Mouse (Mus musculus) embryonic facial prominence, embryonic 14.5 days (tissue): ENCODE measurements at regions not wholly inside any gene's neighbourhood (a gene's known extent, or its start where the extent isn't known, plus 50 kb on each side); places are given as distances from the start of the nearest gene placed in this dataset.

Experiments used
- ATAC-seq: fragments of 200-750 bp; cut with Nextera tagmentation; 2 replicates; pipeline ENCODE4 v1.8.0; 2017; ENCODE audit warnings: low read depth, moderate number of reproducible peaks, moderate TSS enrichment
- DNase-seq: peaks from one replicate; pipeline ENCODE4 v3.0.0-alpha.2; 2015; ENCODE audit warnings: low spot score
- H3K27ac ChIP-seq: fragments of 300-500 bp; sonication (generic); replicated peaks from 2 replicates; pipeline ENCODE4 v1.5.1; 2014; ENCODE audit warnings: low read depth, mild to moderate bottlenecking, low read length, moderate library complexity
- H3K27me3 ChIP-seq: fragments of 300-500 bp; sonication (generic); replicated peaks from 2 replicates; pipeline ENCODE4 v1.6.1; 2014; ENCODE audit warnings: low read length; ENCODE audit not compliant: control insufficient read depth, insufficient read depth
- H3K36me3 ChIP-seq: fragments of 300-500 bp; sonication (generic); 2 replicates; pipeline ENCODE4 v1.6.1; 2014; ENCODE audit warnings: low read length, mixed read lengths; ENCODE audit not compliant: control insufficient read depth, insufficient read depth
- H3K4me1 ChIP-seq: fragments of 300-500 bp; sonication (generic); 2 replicates; pipeline ENCODE4 v1.6.1; 2014; ENCODE audit warnings: antibody characterized with exemption, low read length; ENCODE audit not compliant: control insufficient read depth, insufficient read depth
- H3K4me2 ChIP-seq: fragments of 300-500 bp; sonication (generic); 2 replicates; pipeline ENCODE4 v1.6.1; 2014; ENCODE audit warnings: low read depth, mild to moderate bottlenecking, low read length, moderate library complexity, mixed read lengths
- H3K4me3 ChIP-seq: fragments of 300-500 bp; sonication (generic); 2 replicates; pipeline ENCODE4 v1.5.1; 2014; ENCODE audit warnings: low read depth, mild to moderate bottlenecking, low read length
- H3K9ac ChIP-seq: fragments of 300-500 bp; sonication (generic); 2 replicates; pipeline ENCODE4 v1.6.1; 2014; ENCODE audit warnings: low read depth, mild to moderate bottlenecking, low read length, moderate library complexity, mixed read lengths
- H3K9me3 ChIP-seq: fragments of 300-500 bp; sonication (generic); 2 replicates; pipeline ENCODE4 v1.6.1; 2016; ENCODE audit warnings: low read length; ENCODE audit not compliant: control insufficient read depth
- WGBS: fragments of 180-500 bp; shearing (Covaris S2); extraction: QIAGEN DNeasy Blood & Tissue Kit; methylation state at CpG from one replicate; pipeline ENCODE4 v1.1.7; 2014; 5-methylcytosine and 5-hydroxymethylcytosine counted together

DNA sequence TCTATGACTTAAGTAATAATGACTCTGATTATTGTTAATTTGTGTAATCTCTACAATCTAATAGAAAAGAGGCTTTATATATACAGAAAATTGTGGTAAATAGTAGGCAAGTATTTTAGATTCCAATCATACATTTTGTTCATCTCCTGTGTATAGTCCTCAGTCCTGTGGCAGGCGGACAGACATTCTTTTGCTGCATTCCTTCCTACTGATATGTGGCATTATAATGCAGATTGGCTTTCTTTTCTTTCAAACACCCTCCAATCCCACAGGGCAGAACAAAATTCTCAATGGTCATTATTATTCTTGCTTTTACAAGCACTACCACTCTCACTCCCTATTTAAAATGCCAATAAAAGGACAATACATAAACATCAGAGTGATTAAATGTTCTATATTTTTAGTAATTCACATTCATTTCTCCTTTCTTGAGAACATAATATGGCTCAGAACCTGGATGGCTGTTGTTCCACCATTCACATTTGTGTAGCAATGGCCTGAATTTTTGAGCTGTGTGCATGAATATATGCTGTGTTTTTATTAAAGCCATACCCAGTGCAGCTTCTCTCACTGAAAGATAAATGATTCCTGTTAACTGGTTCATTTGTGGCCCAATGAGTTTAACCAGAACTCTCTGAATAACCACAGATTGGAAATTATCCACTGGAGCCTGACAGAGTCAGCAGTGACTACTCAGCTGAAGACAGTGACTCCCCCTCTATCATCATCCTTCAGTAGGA lies 194.6 kb downstream of the Gm43517 start:
- DNase-seq (no peak), ATAC-seq (no peak)
- H3K4me2 ChIP-seq, result no peak overlapping the region
- H3K9me3 ChIP-seq, result no peaks in the 10 kb centered on the region
- no peaks in the 10 kb centered on the region for H3K4me1 ChIP-seq
- H3K27ac ChIP-seq, result no peak overlapping the region
- no peaks in the 10 kb centered on the region for H3K27me3 ChIP-seq
- 63% methylated on average over 1 of the region's 1 CpGs for WGBS
- no peak overlapping the region for H3K9ac ChIP-seq
- H3K4me3 ChIP-seq, result no peak overlapping the region
- H3K36me3 ChIP-seq, result no peaks in the 10 kb centered on the region

DNA sequence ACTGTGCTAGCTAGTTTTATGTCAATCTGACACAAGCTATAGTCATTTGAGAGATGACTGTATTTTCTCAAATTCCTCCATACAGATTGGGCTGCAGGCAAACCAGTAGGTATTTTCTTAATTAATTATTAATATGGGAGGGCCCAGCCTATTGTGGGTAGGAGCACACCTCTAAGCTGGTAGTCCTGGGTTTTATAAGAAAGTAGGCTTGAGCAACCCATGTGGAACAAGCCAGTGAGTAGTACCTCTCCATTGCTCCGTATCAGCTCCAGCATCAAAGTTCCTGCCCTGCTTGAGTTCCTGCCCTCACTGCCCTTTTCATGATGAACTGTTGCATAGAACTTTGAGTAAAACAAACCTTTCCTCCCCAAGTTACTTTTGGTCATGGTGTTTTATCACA lies 198.9 kb downstream of the Gm43517 start:
- 71% methylated on average over 1 of the region's 1 CpGs for WGBS
- H3K36me3 ChIP-seq, result no peaks in the 10 kb centered on the region

DNA sequence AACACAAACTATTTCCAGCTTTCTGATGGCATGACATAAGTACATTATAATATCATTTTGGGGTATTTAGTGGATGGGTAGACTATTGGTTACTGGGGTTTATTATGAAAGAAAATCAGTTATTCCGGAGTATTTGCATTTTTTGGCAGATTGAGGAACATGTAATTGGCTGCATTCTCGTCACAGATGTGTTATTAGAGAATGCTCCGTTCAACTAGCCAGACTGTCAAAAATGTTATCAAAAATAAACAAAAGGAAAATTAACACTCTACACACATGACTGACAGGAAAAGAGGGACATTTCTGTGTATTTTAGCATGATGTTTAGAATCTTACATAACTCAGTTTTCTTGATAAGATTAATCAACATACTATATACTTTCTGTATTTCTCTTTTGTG lies 237.3 kb downstream of the Gm43517 start:
- Histone ChIP-seq H3K9ac (no peak overlapping the region), H3K36me3 (no peaks in the 10 kb centered on the region), H3K4me2 (no peak overlapping the region), H3K27me3 (no peaks in the 10 kb centered on the region), H3K4me3 (no peak overlapping the region), H3K27ac (no peak overlapping the region), H3K9me3 (no peaks in the 10 kb centered on the region), H3K4me1 (no peaks in the 10 kb centered on the region)
- ATAC-seq, result no peak
- DNase-seq, result no peak
- 71% methylated on average over 3 of the region's 3 CpGs for WGBS

More for the DNA sequence above, 198.9 kb downstream of the Gm43517 start:
- no peaks in the 10 kb centered on the region for H3K27me3 ChIP-seq
- H3K4me3 ChIP-seq, result no peak overlapping the region
- no peak overlapping the region for H3K4me2 ChIP-seq
- no peak overlapping the region for H3K27ac ChIP-seq
- ATAC-seq (no peak), DNase-seq (no peak)
- no peaks in the 10 kb centered on the region for H3K4me1 ChIP-seq
- H3K9ac ChIP-seq, result no peak overlapping the region
- H3K9me3 ChIP-seq, result no peaks in the 10 kb centered on the region

DNA sequence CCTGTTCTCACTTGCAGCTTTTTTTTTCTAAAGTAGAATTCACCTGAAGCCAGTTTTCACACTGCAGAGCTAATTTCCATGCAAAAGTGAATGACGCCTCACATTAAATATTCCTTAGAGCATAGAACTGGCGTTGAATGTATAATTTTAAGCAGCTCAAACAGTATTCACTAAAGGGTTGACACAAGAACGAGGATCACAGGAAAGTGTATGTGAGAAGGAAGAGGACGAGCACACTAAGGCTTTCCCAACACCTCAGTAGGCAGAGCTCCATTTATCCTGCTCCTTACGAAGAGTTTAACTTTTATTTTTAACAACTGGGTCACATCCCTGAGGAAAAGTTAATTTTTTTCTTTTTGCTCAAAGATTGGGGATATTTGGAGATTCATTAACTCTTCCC lies 242.2 kb downstream of the Gm43517 start:
- no peak overlapping the region for H3K4me3 ChIP-seq
- no peak for ATAC-seq
- no peaks in the 10 kb centered on the region for H3K9me3 ChIP-seq
- H3K4me1 ChIP-seq, result no peaks in the 10 kb centered on the region
- DNase-seq, result no peak
- 72% methylated on average over 5 of the region's 5 CpGs for WGBS
- H3K27ac ChIP-seq, result no peak overlapping the region
- H3K27me3 ChIP-seq, result no peaks in the 10 kb centered on the region
- H3K36me3 ChIP-seq, result no peaks in the 10 kb centered on the region
- no peak overlapping the region for H3K9ac ChIP-seq
- H3K4me2 ChIP-seq, result no peak overlapping the region

DNA sequence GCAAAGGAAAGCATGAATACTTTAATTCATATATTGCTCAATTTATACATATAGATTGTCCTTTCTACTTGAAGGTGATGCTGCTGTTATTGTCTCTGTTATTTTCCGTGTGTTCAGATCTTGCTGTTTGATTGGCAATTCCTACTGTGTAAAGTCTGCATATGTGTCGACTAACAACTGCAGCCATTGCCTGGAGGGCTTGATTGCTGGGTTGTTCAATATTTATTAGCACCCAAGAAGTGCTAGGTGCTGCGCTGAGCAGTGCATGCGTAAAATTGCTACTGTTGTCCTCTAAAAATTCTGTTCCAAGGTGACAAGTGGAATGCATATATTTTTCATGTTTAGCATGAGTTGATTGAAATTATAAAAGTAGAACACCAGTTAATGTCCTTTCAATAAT lies 243.0 kb downstream of the Gm43517 start:
- Histone ChIP-seq H3K36me3 (no peaks in the 10 kb centered on the region), H3K9me3 (no peaks in the 10 kb centered on the region), H3K27me3 (no peaks in the 10 kb centered on the region), H3K4me2 (no peak overlapping the region), H3K27ac (no peak overlapping the region), H3K9ac (no peak overlapping the region), H3K4me3 (no peak overlapping the region), H3K4me1 (no peaks in the 10 kb centered on the region)
- DNase-seq, result no peak
- WGBS, result 84% methylated on average over 4 of the region's 4 CpGs
- ATAC-seq, result no peak

DNA sequence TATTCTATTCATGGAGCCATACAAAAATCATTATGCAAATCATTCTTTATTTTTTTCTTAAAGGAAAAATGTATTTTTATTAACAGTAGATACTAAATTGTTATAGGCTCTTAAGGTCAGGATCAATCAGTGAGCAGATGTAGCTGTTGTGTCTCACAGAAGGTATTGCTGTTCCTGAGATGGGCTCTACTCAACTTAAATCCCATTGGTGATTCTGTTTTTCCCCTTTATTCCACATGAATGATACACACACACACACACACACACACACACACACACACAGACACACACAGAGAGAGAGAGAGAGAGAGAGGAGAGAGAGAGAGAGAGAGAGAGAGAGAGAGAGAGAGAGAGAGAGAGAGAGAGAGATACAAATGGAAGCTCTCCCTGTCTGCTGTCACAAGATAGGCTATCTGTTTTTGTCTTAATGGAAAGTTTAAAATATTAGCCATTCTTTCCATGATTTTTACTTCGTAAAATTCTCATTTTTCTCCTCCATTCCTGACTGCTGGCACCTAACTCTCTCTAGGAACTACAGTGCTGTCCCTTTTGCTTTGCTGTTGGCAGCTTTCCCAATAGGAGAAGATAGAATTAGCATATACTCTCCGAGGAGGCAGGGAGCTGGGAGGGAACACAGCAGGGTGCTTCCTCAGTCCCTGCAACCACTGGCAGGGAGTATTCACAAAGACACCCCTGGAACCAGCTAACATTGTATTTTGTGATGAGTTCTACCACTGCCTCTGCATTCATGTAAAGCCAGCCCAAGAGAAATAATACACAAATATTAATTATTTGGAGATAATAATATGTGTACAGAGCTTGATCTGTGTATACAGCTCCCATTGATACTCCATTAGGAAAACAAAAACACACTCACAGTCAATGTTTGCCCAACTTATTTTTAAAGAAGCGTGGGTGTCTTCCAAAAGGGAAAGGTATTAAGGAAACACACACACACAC lies 264.4 kb downstream of the Gm43517 start:
- Histone ChIP-seq H3K4me1 (no peaks in the 10 kb centered on the region), H3K9me3 (no peaks in the 10 kb centered on the region), H3K27me3 (no peaks in the 10 kb centered on the region), H3K4me3 (no peak overlapping the region), H3K36me3 (no peaks in the 10 kb centered on the region), H3K9ac (no peak overlapping the region), H3K27ac (no peak overlapping the region), H3K4me2 (no peak overlapping the region)
- WGBS, result 34% methylated on average over 3 of the region's 3 CpGs
- DNase-seq, result peak; percentile 8
- ATAC-seq, result no peak
